Mouse (Mus musculus) bone marrow, adult 2 months (tissue): Measurements from ENCODE around the gene Ilk.

ENCODE experiments used
- CTCF ChIP-seq: fragments of 200-500 bp; IDR thresholded peaks from 2 replicates; pipeline ENCODE4 v1.5.1; 2011; ENCODE audit warnings: low read length, control low read depth; ENCODE audit not compliant: control insufficient read depth, insufficient read depth
- POLR2A ChIP-seq: fragments of 200-500 bp; IDR thresholded peaks from 2 replicates; pipeline ENCODE4 v1.6.1; 2011; ENCODE audit warnings: low read depth, mild to moderate bottlenecking, control low read depth, low read length, borderline replicate concordance; ENCODE audit not compliant: control insufficient read depth

GRCm38 (mm10) chr7:105783861-105784260 is 47.5 kb downstream of the Ilk start:
- TF ChIP-seq POLR2A (no peak), CTCF (no peak)
